Mouse (Mus musculus): ENCODE results near the gene Gm8265.
"Not testable (repeated sequence)": the region's sequence is repeated elsewhere in the genome, so short reads cannot be mapped to it uniquely, and the experiment has no call there.

The Gm8265 gene

DNA sequence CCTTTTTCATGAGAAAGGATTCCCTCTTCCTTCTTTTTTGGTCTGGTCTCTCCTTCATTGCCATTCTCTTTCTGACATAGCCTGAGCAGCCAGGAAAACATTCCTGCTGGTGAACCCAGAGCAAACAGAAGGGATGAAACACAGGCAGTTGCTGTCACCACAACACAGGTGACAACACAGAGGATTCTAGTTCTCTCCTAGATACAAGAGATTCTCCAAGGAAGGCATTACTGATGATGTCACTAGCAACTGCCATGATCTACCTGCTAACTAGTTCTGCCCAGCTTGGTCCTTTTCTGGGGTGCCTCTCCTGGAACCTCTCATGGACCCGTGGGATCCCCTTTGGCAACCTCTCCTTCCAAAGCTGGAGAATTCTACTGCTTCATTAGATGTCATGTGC is at the start of gene Gm8265:
TSS of gene Gm8265 (minus strand) at position 101 of the 400 bp plus-strand sequence.
- DNase-seq (ENCODE audit: low read depth, low spot score), result not testable (repeated sequence)
